Mouse (Mus musculus): ENCODE results near the gene Gm21800.
"Not testable (repeated sequence)": the region's sequence is repeated elsewhere in the genome, so short reads cannot be mapped to it uniquely, and the experiment has no call there.

Gm21800 gene

GRCm38 (mm10) chrY:41406198-41406597, at the start of gene Gm21800:
Gene Gm21800, plus strand, starts transcription at chrY:41406498.
- not testable (repeated sequence) for DNase-seq (ENCODE audit: low spot score)

Measured in retina, embryonic 14.5 days (tissue).